Mouse (Mus musculus): ENCODE data around the gene Clcnka. TPM values are rescaled to one million over a fixed set of nuclear protein-coding genes. Genes with fewer than 3 reads are reported as not detected.

Gene Clcnka
- polyA plus RNA-seq, 1 experiment, result not detected

- Histone ChIP-seq H3K4me3 (ENCODE audit: insufficient read depth, low read length) (no peak overlapping the region), H3K27ac (ENCODE audit: insufficient read depth, low read length) (no peak overlapping the region), H3K4me1 (ENCODE audit: control insufficient read depth, insufficient read depth, low read length) (no peaks in the 10 kb centered on the region)
- TF ChIP-seq POLR2A (IDR thresholded peaks at IDR 0.05; ENCODE audit: low read depth, low read length), result no peak
- TF ChIP-seq CTCF (IDR thresholded peaks at IDR 0.05; ENCODE audit: borderline replicate concordance, insufficient read depth, low read length), result no peak
These were observed 55.0 kb downstream of the Clcnka start for GRCm38 (mm10) chr4:141343515-141343914.

DNA sequence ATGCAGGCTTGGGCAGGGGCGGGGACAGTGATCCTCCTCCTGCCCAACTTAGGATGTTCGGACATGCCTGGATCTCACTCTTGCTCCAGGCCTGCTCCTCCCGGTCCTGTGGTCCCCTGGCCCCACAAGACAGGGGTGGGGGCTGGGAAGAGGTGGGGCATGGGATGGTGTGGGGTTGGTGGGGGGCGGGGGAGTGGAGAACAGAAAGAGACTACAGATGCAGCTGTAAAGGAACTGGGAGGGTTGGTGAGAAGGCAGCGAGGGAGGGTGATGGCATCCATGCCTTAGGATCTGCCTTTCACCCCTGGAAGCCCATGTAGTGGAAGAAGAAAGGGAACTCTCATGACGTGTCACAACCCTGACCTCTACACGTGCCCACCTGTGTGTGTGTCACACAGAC, 57.0 kb downstream of the Clcnka start:
- no peak overlapping the region for H3K27ac ChIP-seq (ENCODE audit: insufficient read depth, low read length)
- no peaks in the 10 kb centered on the region for H3K4me1 ChIP-seq (ENCODE audit: control insufficient read depth, insufficient read depth, low read length)
- H3K4me3 ChIP-seq (ENCODE audit: insufficient read depth, low read length), result no peak overlapping the region
- TF ChIP-seq POLR2A (IDR thresholded peaks at IDR 0.05; ENCODE audit: low read depth, low read length) (no peak), CTCF (IDR thresholded peaks at IDR 0.05; ENCODE audit: borderline replicate concordance, insufficient read depth, low read length) (no peak)

GRCm38 (mm10) chr4:141338853-141339252, 59.7 kb downstream of the Clcnka start:
- H3K4me3 ChIP-seq (ENCODE audit: insufficient read depth, low read length), result no peak overlapping the region
- H3K4me1 ChIP-seq (ENCODE audit: control insufficient read depth, insufficient read depth, low read length), result no peaks in the 10 kb centered on the region
- H3K27ac ChIP-seq (ENCODE audit: insufficient read depth, low read length), result no peak overlapping the region

DNA sequence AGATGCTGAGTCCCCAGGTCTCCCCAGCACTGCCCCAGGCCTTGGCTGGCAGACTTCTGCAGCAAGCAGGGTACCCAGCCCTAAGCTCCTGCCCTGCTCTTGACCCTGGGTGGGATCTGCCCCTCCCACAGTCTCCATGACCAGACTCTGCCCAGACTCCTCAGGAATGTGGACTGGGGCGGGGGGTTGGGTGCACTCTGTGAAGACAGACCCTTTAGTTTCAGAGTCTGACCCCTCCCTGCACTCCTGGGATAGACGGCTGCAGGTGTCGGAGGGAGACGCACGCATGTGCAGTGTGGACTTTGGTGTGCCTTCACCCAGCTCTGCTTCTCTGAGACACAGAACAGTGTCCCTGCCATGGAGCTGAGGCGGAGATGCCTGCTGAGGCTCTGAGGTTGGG, 60.5 kb downstream of the Clcnka start:
- Histone ChIP-seq H3K27ac (ENCODE audit: insufficient read depth, low read length) (no peak overlapping the region), H3K4me1 (ENCODE audit: control insufficient read depth, insufficient read depth, low read length) (no peaks in the 10 kb centered on the region), H3K4me3 (ENCODE audit: insufficient read depth, low read length) (no peak overlapping the region)
- no peak for TF ChIP-seq CTCF (IDR thresholded peaks at IDR 0.05; ENCODE audit: borderline replicate concordance, insufficient read depth, low read length)
- TF ChIP-seq POLR2A (IDR thresholded peaks at IDR 0.05; ENCODE audit: low read depth, low read length), result no peak

More at GRCm38 (mm10) chr4:141338853-141339252, 59.7 kb downstream of the Clcnka start:
- TF ChIP-seq CTCF (IDR thresholded peaks at IDR 0.05; ENCODE audit: borderline replicate concordance, insufficient read depth, low read length) (no peak), POLR2A (IDR thresholded peaks at IDR 0.05; ENCODE audit: low read depth, low read length) (no peak)

DNA sequence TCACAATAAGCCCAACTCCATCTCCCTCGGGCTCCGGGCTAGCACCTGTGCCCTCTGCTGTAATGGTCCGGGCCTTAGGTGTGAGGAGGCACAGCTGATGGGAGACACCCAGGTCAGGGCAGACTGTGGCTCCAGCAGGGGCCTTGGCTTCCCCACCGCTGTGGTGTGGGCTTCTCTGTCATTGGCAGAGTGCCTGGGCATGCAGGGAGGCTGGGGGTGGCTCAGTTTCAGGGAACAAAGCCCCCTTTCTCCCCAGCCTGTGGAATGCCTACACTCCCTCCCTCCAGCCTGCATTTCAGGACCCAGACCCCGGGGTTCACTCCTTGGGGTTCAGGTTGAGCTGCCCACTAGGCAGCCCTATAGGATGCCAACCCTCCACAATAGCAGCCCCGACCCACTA, 62.3 kb downstream of the Clcnka start:
- no peak for TF ChIP-seq POLR2A (IDR thresholded peaks at IDR 0.05; ENCODE audit: low read depth, low read length)
- no peak for TF ChIP-seq CTCF (IDR thresholded peaks at IDR 0.05; ENCODE audit: borderline replicate concordance, insufficient read depth, low read length)
- Histone ChIP-seq H3K4me3 (ENCODE audit: insufficient read depth, low read length) (no peak overlapping the region), H3K27ac (ENCODE audit: insufficient read depth, low read length) (no peak overlapping the region), H3K4me1 (ENCODE audit: control insufficient read depth, insufficient read depth, low read length) (no peaks in the 10 kb centered on the region)

GRCm38 (mm10) chr4:141335263-141335796, 63.2 kb downstream of the Clcnka start:
- Histone ChIP-seq H3K27ac (ENCODE audit: insufficient read depth, low read length) (no peak overlapping the region), H3K4me3 (ENCODE audit: insufficient read depth, low read length) (no peak overlapping the region), H3K4me1 (ENCODE audit: control insufficient read depth, insufficient read depth, low read length) (no peaks in the 10 kb centered on the region)
- TF ChIP-seq CTCF (IDR thresholded peaks at IDR 0.05; ENCODE audit: borderline replicate concordance, insufficient read depth, low read length) (no peak), POLR2A (IDR thresholded peaks at IDR 0.05; ENCODE audit: low read depth, low read length) (no peak)

DNA sequence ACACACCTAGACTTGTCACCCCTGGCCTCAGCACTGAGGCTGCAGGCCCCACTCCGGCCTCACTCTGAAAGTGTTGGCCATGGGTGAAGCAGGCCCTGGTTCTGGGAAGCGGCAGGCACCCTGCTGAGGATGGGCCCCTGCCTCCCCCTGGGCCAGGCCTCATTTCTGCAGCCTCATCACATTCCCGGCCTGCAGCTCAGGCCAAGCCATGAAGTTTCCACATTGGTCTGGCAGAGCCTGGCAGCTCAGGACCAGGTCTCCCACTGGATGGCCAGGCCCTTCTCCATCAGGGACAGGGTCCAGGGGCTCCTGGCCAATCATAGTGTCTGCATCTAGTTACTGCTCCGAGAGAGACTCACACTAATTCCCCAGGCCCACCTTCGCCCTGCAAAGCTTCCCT, 63.8 kb downstream of the Clcnka start:
- Histone ChIP-seq H3K4me3 (ENCODE audit: insufficient read depth, low read length) (no peak overlapping the region), H3K4me1 (ENCODE audit: control insufficient read depth, insufficient read depth, low read length) (no peaks in the 10 kb centered on the region), H3K27ac (ENCODE audit: insufficient read depth, low read length) (no peak overlapping the region)
- TF ChIP-seq CTCF (IDR thresholded peaks at IDR 0.05; ENCODE audit: borderline replicate concordance, insufficient read depth, low read length), result no peak
- TF ChIP-seq POLR2A (IDR thresholded peaks at IDR 0.05; ENCODE audit: low read depth, low read length), result no peak

Other genes with a start within 250 kb of the Clcnka start
- gene Rsg1, start 184.8 kb downstream of the Clcnka start, polyA plus RNA-seq (2011; ENCODE audit: insufficient read length, low read depth, missing spikeins), result 1.3 and 2.1 TPM in 2 replicates
- gene Arhgef19, start 159.2 kb downstream of the Clcnka start, polyA plus RNA-seq (2011; ENCODE audit: insufficient read length, low read depth, missing spikeins), result 15.2 and 16.4 TPM in 2 replicates
- gene Epha2, start 97.5 kb downstream of the Clcnka start, polyA plus RNA-seq (2011; ENCODE audit: insufficient read length, low read depth, missing spikeins), result 16.7 and 28.6 TPM in 2 replicates
- not detected in 2 replicates for gene Fam131c, start 30.5 kb downstream of the Clcnka start, polyA plus RNA-seq (2011; ENCODE audit: insufficient read length, low read depth, missing spikeins)
- gene Clcnkb, start 17.3 kb upstream of the Clcnka start, polyA plus RNA-seq (2011; ENCODE audit: insufficient read length, low read depth, missing spikeins), result not detected in 2 replicates
- 1.2 and 1.9 TPM in 2 replicates for gene Hspb7, start 22.1 kb upstream of the Clcnka start, polyA plus RNA-seq (2011; ENCODE audit: insufficient read length, low read depth, missing spikeins)
- gene Srarp, start 37.4 kb upstream of the Clcnka start, polyA plus RNA-seq (2011; ENCODE audit: insufficient read length, low read depth, missing spikeins), result not detected in 2 replicates
- gene Zbtb17, start 45.9 kb upstream of the Clcnka start, polyA plus RNA-seq (2011; ENCODE audit: insufficient read length, low read depth, missing spikeins), result 14.4 and 15.1 TPM in 2 replicates
- gene Spen, start 139.9 kb upstream of the Clcnka start, polyA plus RNA-seq (2011; ENCODE audit: insufficient read length, low read depth, missing spikeins), result 20.7 and 21.2 TPM in 2 replicates
- 72.4 and 90.1 TPM in 2 replicates for gene Fblim1, start 207.4 kb upstream of the Clcnka start, polyA plus RNA-seq (2011; ENCODE audit: insufficient read length, low read depth, missing spikeins)
- not detected in 2 replicates for gene Tmem82, start 219.9 kb upstream of the Clcnka start, polyA plus RNA-seq (2011; ENCODE audit: insufficient read length, low read depth, missing spikeins)
- 0.19 TPM in 1 of 2 replicates, not detected in the other for gene Slc25a34, start 225.1 kb upstream of the Clcnka start, polyA plus RNA-seq (2011; ENCODE audit: insufficient read length, low read depth, missing spikeins)